In the genomic region with DNA sequence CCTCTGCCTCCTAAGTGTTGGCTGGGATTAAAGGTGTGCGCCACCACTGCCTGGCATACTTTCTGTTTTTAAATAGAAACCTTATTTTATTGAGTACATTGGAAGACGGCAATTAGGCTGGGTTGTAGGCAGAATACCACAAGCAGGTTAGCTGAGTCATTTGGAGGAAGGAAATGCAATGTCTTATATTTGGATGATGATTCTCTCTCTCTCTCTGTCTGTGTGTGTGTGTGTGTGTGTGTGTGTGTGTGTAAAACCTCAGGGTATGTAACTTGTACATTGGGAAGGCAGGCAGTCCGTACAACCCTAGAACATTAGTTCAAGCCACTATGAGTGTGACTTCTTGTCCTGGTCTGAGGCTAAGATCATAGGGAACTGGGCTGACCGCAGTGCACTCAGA, we compare ENCODE assay signal across 17 mouse cellular contexts.
"Had no signal": no experiment of that assay in that cellular context is flagged by ENCODE, and none has a peak within 500 bp of the region (broad histone marks: within the 10 kb centered on the region; RNA-seq: fewer than 3 reads in every experiment).

No protein-coding gene starts in this region.

- H3K9me3 ChIP-seq: limb, embryonic 10.5 days; liver, embryonic 15.5 days; midbrain, embryonic 10.5 days; neural tube, embryonic 12.5 days; stomach, embryonic 15.5 days had no signal

- H3K36me3 ChIP-seq: neural tube, embryonic 12.5 days; stomach, embryonic 15.5 days had no signal

- H3K9ac ChIP-seq: liver, embryonic 15.5 days; lung, embryonic 14.5 days; neural tube, embryonic 12.5 days; stomach, embryonic 15.5 days had no signal

- H3K27me3 ChIP-seq: liver, embryonic 15.5 days; neural tube, embryonic 12.5 days; stomach, embryonic 15.5 days had no signal

- H3K4me2 ChIP-seq: liver, embryonic 11.5 days; liver, embryonic 15.5 days; lung, embryonic 14.5 days; neural tube, embryonic 12.5 days; stomach, embryonic 15.5 days had no signal

- H3K27ac ChIP-seq: left cerebral cortex, adult 2 months; limb, embryonic 10.5 days; liver, embryonic 15.5 days; midbrain, embryonic 10.5 days; neural tube, embryonic 12.5 days; stomach, embryonic 15.5 days had no signal

- DNase-seq: kidney, adult 11 months; kidney, adult 9 months; kidney, postnatal 10 days; kidney, postnatal 4 days; lung, embryonic 14.5 days; lung, postnatal 10 days; lung, postnatal 4 days; midbrain, embryonic 14.5 days; right cerebral cortex, postnatal 4 days; thymus, postnatal 4 days had no signal

- H3K4me1 ChIP-seq: limb, embryonic 10.5 days; liver, embryonic 15.5 days; midbrain, embryonic 10.5 days; neural tube, embryonic 12.5 days; stomach, embryonic 15.5 days had no signal

- H3K4me3 ChIP-seq: left cerebral cortex, adult 2 months; limb, embryonic 10.5 days; liver, embryonic 15.5 days; midbrain, embryonic 10.5 days; neural tube, embryonic 12.5 days; stomach, embryonic 15.5 days had no signal
